Mouse (Mus musculus): ENCODE measurements around the gene Mcm3.

DNA sequence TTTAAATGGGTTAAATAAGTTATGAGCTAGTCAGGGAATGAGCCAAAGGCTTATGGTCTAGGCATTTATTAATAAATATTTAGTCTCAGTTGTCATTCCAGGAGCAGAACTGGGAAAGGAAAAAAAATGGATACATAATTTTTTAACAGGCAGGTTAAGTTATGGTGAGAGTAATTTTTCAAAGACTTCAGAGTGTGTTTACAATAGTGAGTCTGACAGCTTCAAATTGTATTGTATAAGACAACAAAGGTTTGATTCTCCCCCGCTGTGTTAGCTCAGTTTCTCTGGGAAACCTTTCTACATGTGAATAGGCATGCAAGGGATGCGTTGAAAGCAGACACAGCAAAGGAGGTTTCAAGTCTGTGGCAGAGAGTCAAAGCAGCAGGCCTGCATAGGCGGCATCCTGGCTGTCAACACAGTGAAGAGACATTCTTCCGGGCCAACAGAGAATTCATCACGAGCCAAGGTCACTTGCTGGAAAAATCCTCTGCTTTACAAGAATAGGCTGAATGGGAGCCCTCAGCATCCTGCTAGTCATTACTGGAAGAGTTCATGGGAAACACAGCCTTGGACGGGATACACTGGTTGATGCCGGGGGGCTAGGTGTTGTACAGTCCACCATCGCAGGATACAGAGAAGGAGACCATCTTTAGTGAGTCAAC lies 47.3 kb upstream of the Mcm3 start:
- no peak for TF ChIP-seq CTCF (conservative IDR thresholded peaks at IDR 0.05; ENCODE audit: low read length)
- TF ChIP-seq NANOG (IDR thresholded peaks at IDR 0.05; ENCODE audit: borderline replicate concordance, low read length) = peak; percentile 90
- TF ChIP-seq POU5F1 (IDR thresholded peaks at IDR 0.05; ENCODE audit: borderline replicate concordance, low read length) = peak; percentile 71

All from E14TG2a.4 (cell line).